Mouse (Mus musculus) lung, adult 2 months (tissue): Measurements from ENCODE around the gene Zfp296.

Experiments
- CTCF ChIP-seq: fragments of 200-500 bp; IDR thresholded peaks from 2 replicates; pipeline ENCODE4 v1.5.1; 2011; ENCODE audit warnings: mild to moderate bottlenecking, low read length, control low read depth; ENCODE audit not compliant: insufficient read depth
- POLR2A ChIP-seq: fragments of 200-500 bp; IDR thresholded peaks from 2 replicates; pipeline ENCODE4 v1.6.1; 2011; ENCODE audit warnings: low read depth, mild to moderate bottlenecking, control low read depth, low read length, borderline replicate concordance; ENCODE audit errors: extremely low read depth

DNA sequence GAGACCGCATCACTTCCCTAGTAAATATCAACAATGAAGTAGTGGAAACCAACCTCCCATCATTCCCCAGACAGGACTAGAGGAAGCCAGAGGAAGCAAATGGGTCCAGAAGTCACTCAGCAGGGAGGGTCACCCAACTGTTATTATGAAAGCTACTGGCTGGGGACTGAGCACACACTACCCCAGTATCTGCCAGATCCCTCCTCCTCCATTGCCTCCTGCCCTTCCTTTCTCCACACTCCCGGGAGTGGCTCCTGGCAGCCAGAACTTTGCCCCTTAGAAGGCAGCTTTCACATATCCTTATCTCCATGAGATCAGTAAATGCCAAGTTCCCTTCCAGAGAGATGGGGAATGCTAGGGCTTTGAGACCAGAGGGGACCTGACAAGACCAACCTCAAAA, 46.3 kb downstream of the Zfp296 start:
- no peak for TF ChIP-seq CTCF
- TF ChIP-seq POLR2A = no peak
